Mouse (Mus musculus): ENCODE measurements at regions not wholly inside any gene's neighbourhood (a gene's known extent, or its start where the extent isn't known, plus 50 kb on each side); places are given as distances from the start of the nearest gene placed in this dataset.
A peak's percentile ranks its signal among the peaks of the same experiment; 100 is the strongest.

GRCm38 (mm10) chr4:89082838-89083237, 54.1 kb upstream of the Mtap start:
- DNase-seq (ENCODE audit: low read depth, low spot score), result no peak

DNA sequence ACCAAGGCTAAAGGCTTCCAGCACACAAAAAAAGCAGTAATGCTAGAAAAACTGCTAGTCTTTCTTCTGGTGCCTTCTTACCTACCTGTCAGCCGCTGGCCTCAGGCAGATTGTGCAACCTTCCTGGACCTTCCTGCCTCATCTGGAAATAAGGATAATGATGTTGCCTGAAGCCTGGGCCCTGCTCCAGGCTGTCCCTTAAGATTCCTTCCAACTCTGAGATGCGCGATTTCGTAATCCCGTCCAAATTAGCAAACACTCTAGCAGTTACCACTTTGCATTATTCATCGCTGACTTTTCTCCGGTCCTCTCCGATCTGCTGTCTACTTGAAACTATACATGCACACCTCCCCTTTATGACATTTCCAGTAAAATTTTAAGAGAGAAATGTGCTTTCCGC, 58.4 kb upstream of the Mtap start:
- peak; percentile 86 for DNase-seq (ENCODE audit: low read depth, low spot score)

DNA sequence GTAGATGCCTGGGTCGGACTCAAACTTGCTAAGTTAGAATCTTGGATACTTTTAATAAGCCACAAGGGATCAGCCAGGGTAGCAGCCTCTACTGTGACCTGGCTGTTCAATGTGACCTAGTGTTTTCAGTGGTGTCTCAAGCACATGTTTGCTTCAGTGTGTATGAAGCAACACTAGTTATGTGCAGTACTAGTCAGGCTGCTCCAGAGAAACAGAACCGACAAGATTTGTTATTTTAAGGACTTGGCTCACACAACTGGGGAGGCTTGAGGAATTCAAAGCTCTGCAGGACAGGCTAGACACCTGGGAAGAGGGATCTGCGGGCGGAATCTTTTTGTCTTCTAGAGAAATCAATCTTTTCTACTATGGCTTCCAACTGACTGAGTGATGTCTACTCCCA, 62.2 kb upstream of the Mtap start:
- DNase-seq (ENCODE audit: low read depth, low spot score), result no peak

- DNase-seq (ENCODE audit: low read depth, low spot score), result no peak
These were observed 66.5 kb upstream of the Mtap start for GRCm38 (mm10) chr4:89070430-89070829.

- DNase-seq (ENCODE audit: low read depth, low spot score), result no peak
These were observed 72.5 kb upstream of the Mtap start for GRCm38 (mm10) chr4:89064401-89064800.

GRCm38 (mm10) chr4:89062384-89062783, 74.5 kb upstream of the Mtap start:
- DNase-seq (ENCODE audit: low read depth, low spot score), result no peak

- DNase-seq (ENCODE audit: low read depth, low spot score), result peak; percentile 73
These were observed 75.3 kb upstream of the Mtap start for GRCm38 (mm10) chr4:89061619-89062018.

DNA sequence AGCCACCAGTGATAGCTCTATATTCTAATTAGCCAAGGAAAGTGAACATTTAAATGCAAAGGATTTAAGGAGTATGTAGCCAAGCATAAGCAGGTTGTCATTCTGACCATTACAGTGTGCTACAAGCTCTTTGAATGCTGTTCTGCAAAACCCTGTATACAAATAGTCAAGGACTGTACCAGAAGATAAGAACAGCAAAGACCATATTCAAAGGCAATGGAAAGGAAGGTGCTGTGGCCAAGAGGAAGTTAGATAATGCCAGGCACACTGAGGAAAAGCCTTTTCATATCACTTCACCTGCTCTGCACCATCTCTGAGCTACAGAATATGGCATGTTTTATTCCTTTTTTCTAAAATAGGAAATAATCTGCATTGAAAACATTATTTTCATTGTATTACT, 79.3 kb upstream of the Mtap start:
- no peak for DNase-seq (ENCODE audit: low read depth, low spot score)

DNA sequence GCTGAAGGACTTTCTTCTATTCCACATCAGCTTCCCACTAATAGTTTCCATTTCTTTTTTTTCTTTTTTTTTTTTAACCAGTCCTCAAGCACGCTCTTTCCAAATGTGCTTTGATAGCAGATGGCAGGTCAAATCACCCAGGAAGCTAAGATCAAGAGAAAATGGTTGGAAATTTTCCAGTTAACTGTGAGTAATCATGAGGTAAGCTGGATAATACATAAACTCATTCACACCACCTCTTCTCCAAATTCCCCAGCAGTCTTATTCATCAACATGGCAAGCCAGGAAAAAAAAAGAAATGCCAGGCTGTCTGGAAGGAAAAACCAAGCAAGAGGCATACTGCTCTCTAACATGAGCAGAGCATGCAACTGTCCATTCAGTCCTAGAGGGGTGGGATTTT, 79.8 kb upstream of the Mtap start:
- peak; percentile 97 for DNase-seq (ENCODE audit: low read depth, low spot score)

DNA sequence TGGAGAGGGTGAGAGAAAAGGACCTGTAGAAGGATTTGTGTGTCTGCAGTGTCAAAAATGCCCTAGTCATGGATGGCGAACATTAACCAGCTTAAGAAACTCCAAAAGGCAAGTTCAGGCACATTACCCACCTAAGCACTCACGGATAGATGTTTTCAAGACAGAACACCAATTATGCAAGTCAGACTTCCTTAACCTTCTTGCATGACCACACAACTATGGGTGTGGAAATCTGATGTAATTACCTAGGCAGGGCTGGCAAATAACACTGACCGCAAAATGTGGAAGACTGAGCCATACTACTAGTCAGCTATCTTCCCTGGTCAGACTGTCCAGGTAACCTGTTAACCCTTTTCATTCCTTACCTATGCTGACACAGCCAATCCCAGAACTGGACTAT, 81.0 kb upstream of the Mtap start:
- DNase-seq (ENCODE audit: low read depth, low spot score), result peak; percentile 77

GRCm38 (mm10) chr4:89053606-89054005, 83.3 kb upstream of the Mtap start:
- DNase-seq (ENCODE audit: low read depth, low spot score), result peak; percentile 77

DNA sequence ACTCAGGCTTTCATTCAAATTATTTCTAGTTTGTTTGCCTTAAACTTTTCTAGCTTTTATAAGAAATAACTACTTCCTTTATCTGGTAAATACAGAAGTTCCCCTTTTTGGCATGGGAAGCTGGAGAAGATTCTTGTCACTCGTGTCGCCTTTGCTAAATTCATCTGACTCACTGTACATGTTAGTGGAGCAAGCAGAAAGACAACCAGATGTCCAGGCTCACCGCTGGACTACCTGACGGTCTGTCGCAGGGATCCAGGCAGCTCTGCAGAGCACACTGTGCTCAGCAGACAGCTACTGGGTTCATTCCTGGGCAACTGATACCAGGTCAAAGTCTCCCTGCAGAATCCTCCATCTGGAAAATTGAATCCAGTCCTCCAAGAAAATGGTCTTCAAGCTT, 85.0 kb upstream of the Mtap start:
- peak; percentile 68 for DNase-seq (ENCODE audit: low read depth, low spot score)

DNA sequence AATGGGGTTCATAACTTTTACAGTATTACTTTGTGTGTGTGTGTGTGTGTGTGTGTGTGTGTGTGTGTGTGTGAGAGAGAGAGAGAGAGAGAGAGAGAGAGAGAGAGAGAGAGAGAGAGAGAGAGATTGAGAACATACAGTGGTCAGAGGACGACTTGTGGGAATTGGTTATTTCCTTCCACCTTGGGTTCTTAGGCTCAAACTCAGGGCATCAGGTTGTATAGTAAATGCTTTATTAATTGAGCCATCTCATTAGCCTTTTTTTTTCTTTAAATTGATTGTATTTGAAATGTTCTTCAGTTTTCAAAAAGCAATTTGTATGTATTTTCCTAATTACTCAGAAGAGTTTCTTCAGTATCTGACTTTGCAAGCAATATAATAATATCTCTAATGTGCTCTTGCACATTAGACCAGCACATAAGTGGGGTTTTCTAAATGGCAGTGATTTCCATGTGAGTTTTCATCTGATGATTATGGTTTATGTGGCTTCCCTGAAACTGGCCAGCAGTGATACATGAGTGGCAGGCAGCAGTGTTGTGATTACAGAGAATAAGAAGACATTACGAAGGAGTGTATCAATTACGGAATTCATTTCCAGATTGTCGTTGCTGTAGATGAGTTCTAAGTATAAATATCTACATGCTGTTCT, 86.2 kb upstream of the Mtap start:
- peak; percentile 60 for DNase-seq (ENCODE audit: low read depth, low spot score)

DNA sequence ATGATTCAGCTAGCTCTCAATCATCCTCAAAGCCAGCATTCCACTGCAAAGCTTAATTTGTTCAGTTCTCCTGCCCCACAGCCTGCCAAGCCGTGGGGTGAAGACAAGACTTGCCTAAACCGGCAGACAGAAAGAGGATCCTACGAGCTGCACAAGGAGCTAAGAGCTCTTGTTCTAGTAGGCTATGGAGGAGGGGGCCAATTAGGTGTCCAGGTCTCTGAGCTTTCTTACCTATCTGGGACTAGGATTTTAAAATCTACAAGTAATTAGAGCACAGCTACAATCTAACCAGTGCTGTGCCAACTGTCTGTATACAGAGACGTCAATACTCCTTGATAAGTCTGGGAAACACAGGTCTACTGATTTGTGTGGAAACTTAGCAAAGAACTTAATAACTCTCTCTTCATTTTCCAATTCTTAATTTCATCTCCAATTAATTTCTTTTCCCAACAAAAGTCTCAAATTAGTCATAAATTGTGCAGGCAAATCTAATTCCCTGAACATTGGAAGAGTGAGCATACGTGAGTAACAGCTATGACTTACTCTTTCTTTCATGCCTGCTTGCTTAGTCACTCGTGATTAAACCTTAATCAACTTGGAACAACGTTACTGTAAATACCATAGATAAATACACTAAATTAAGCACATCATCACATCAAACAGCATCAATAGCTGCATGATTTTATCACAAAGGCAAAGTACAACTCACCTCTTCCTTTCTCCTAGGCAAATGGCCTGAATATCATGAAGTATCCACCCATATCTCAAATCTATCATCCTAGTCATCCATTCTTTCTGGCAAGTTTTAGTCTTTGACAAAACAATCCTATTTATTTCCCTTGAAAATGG, 87.1 kb upstream of the Mtap start:
- peak; percentile 74 for DNase-seq (ENCODE audit: low read depth, low spot score)

DNA sequence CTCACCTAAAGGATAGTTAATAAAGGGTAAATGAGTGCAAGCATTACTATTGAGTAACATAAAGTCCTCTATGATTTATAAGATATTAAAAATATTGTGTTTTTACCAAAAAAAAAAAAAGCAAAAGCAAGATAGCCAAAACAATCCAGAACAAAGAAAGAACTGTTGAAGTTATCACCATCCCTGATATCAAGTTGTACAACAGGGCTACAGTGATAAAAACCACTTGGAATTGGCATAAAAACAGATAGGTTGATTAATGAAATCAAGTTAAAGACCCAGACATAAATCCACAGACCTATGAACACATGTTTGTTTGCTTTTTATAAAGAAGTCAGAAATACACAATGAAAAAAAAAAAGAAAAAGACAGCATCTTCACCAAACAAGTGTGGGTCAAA, 92.4 kb upstream of the Mtap start:
- DNase-seq (ENCODE audit: low read depth, low spot score), result no peak

- peak; percentile 79 for DNase-seq (ENCODE audit: low read depth, low spot score)
These were observed 92.9 kb upstream of the Mtap start for GRCm38 (mm10) chr4:89043982-89044381.

- DNase-seq (ENCODE audit: low read depth, low spot score), result peak; percentile 73
These were observed 96.1 kb upstream of the Mtap start for GRCm38 (mm10) chr4:89040856-89041255.

DNA sequence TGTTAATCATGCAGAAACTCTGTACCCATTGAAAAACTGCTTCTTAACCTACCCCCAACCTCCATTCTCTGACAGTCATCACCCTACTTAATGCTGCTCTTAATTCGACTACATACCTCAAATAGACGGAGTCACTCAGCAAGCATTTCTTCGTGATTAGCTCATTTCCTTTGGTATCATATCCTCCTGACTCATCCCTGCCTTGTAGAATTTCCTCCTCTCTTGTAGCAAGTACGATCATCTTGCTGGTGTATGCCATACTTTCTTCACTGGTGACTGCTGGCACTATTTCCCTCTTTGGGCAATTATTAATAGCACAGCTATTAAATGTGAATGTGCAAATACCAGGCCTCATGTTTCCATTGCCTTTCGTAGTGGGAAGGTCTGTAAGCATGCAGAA, 98.0 kb upstream of the Mtap start:
- DNase-seq (ENCODE audit: low read depth, low spot score), result peak; percentile 95

DNA sequence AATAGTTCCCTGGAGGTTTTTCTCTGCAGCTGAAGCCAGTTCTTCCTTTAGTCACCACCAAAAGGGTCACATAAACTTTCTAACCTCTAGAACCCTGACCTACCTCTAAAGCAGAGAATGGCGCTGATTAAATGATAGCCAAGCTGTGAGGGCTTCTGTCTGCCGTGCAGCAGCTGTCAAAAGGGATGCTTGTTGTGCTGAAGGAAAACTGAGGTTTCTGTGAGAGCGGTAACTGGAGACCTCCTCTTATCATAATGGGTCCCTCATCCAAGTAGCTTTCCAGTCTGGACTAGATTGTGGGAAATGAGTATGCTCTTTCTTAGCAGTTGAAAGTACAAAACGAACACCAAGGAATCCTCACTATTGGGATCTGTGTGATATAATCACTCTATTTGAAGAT, 98.8 kb upstream of the Mtap start:
- DNase-seq (ENCODE audit: low read depth, low spot score), result peak; percentile 64

DNA sequence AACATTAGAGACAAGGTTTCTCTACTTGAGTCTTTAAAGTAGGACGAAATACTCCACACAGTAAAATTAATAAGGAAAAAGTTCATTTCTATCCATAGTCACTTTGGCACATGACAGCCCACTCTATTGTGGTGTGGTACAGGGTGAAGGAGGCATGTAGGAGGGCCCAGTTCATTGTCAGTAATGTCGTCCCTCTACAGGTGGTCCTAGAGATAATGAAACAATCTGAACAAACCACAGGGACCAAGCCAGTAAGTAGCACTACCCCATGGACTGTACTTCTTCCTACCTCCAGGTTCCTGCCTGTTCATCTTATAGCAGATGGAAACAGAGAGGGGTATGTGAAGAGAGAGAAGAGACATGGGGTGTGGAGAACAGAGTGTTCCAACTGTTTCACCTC, 102.1 kb upstream of the Mtap start:
- no peak for DNase-seq (ENCODE audit: low read depth, low spot score)

DNA sequence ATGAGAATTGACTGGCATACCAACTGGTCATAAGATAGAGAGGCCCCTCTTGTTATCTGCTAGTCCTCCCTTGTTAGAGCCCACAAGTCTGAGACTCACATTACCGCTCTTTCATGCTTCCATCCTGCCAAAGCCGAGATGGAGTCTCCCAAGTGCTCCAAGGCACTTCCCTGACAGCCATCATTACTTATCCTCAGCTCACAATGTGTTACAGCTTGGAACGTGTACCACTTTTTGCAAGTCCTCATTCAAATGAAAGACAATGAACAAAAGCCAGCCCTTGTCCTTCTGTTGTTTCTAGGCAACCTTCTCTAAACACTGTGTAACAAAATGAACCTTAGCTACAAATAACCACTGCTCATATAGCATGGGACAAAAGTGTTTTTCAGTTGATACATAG, 102.6 kb upstream of the Mtap start:
- DNase-seq (ENCODE audit: low read depth, low spot score), result no peak

DNA sequence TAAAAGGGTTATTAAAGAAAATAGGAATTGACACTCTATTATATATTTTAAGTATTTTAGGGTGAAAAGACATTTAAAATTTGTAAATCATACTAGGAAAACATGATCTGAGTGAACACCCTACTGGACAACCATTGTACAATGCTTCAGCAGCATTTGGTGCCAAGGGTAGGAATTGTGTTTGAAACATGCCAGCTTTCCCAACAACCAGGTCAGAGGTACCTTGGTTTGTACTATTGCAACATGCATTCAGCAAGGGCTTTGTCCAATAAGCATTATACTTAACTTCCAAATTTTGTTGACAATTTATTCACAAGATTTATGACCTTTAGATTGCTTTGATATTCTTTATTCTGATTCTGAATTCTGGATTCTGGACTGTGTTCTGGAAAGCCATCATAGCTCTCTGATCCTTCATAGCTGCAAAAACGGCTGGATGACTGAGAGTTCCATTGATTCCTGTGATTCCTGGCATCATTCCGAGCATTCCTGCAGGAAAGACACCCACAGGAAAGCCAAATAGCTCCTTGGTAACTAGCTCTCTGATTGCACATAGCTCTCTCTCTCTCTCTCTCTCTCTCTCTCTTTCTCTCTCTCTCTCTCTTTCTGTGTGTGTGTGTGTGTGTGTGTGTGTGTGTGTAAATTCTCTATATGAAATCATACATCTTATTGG, 124.1 kb upstream of the Mtap start:
- DNase-seq (ENCODE audit: low read depth, low spot score), result peak; percentile 77

DNA sequence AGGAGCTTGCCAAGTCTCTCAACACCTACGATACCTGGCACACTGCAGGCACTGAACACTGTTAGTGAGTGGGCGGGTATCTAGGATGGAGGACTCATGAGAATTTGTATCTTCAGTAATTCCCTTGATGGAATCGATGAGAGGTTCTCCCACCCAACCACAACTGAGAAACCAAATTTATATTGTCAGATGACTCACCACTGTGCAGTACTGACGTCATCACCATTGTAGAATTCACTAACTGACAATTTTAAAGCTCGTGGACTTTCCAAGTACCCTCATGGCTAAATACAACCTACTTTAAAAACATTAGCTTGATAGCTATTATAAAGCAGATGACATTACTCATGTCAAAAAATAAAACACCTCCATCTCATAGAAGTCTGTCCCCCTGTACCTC, 128.4 kb upstream of the Mtap start:
- DNase-seq (ENCODE audit: low read depth, low spot score), result peak; percentile 57
